Mouse (Mus musculus): ENCODE results near the gene Gm10337.

GRCm38 (mm10) chr15:102470605-102471294 lies 32.8 kb upstream of the Gm10337 start:
- TF ChIP-seq CTCF (IDR thresholded peaks at IDR 0.05; ENCODE audit: borderline replicate concordance, control insufficient read depth, extremely low read depth, insufficient read depth, low read length, poor library complexity), result 0 out of 2 replicates have a peak, but pooled peaks have one; percentile 17
- TF ChIP-seq POLR2A (IDR thresholded peaks at IDR 0.05; ENCODE audit: control insufficient read depth, extremely low read depth, insufficient read depth, low read length, poor library complexity), result 0 out of 2 replicates have a peak, but pooled peaks have one; percentile 8
